ENCODE assay signal across 8 mouse cellular contexts in genomic region chr16:64771431-64771818, GRCm38 (mm10). TPM values are rescaled to one million over a fixed set of nuclear protein-coding genes. Genes with fewer than 3 reads are reported as not detected.
DNase-seq lines count a peak whose midpoint lies in the region; ATAC-seq and TF ChIP-seq lines count a peak whose summit lies in the region.

No protein-coding gene starts in this region.

- H3K4me3 ChIP-seq in liver, embryonic 11.5 days (ENCODE audit: low read depth, low read length) = peak overlapping the region; percentile 83
- peak overlapping the region; percentile 61; the same call in 1 of the 2 replicates for H3K4me3 ChIP-seq in cortical plate, adult 2 months (ENCODE audit: insufficient read depth, low read length)
- peak overlapping the region; percentile 75 for H3K4me3 ChIP-seq in intestine, embryonic 14.5 days (ENCODE audit: low read depth, low read length)
- peak overlapping the region; percentile 81 for H3K4me3 ChIP-seq in neural tube, embryonic 14.5 days (ENCODE audit: low read depth, low read length)

- H3K9me3 ChIP-seq in liver, embryonic 11.5 days (ENCODE audit: control insufficient read depth, low read length) = no peaks in the 10 kb centered on the region
- no peaks in the 10 kb centered on the region for H3K9me3 ChIP-seq in intestine, embryonic 14.5 days (ENCODE audit: control insufficient read depth, low read length)
- H3K9me3 ChIP-seq in neural tube, embryonic 14.5 days (ENCODE audit: control insufficient read depth, low read length) = no peaks in the 10 kb centered on the region

- H3K27ac ChIP-seq in liver, embryonic 11.5 days (ENCODE audit: low read depth, low read length) = no peak overlapping the region; the same call in 1 of the 2 replicates
- no peak overlapping the region for H3K27ac ChIP-seq in cortical plate, adult 2 months (ENCODE audit: insufficient read depth, low read length)
- H3K27ac ChIP-seq in intestine, embryonic 14.5 days (ENCODE audit: low read depth) = peak overlapping the region; percentile 89; the same call in 1 of the 2 replicates
- no peak overlapping the region; the same call in 1 of the 2 replicates for H3K27ac ChIP-seq in neural tube, embryonic 14.5 days (ENCODE audit: low read depth, low read length)

- DNase-seq in liver, embryonic 11.5 days (ENCODE audit: low spot score) = no peak
- no peak for DNase-seq in liver
- no peak for DNase-seq in intestine, embryonic 14.5 days (ENCODE audit: low spot score)
- DNase-seq in layer of hippocampus, postnatal 14 days (ENCODE audit: low spot score in 2 of 2) = no peak
- no peak for DNase-seq in gastrocnemius, postnatal 10 days
- no peak for DNase-seq in lung, postnatal 36 days

- no peak overlapping the region for H3K9ac ChIP-seq in liver, embryonic 11.5 days (ENCODE audit: low read depth, low read length)
- H3K9ac ChIP-seq in intestine, embryonic 14.5 days (ENCODE audit: low read length) = no peak overlapping the region; the same call in 1 of the 2 replicates
- no peak overlapping the region for H3K9ac ChIP-seq in neural tube, embryonic 14.5 days (replicated peaks; ENCODE audit: low read depth, low read length)

- ATAC-seq in liver, embryonic 11.5 days (replicated peaks; ENCODE audit: low FRiP score) = no peak
- ATAC-seq in intestine, embryonic 14.5 days (replicated peaks; ENCODE audit: low FRiP score, low TSS enrichment, low read depth) = no peak
- peak; percentile 9; the same call in 1 of the 2 replicates for ATAC-seq in neural tube, embryonic 14.5 days (ENCODE audit: low read depth)

- TF ChIP-seq CTCF in cortical plate, adult 2 months (IDR thresholded peaks at IDR 0.05; ENCODE audit: extremely low read depth, insufficient read depth, low read length) = no peak

- no peaks in the 10 kb centered on the region for H3K36me3 ChIP-seq in liver, embryonic 11.5 days (ENCODE audit: control insufficient read depth, insufficient read depth, low read length)
- peaks cover 9% of the 10 kb centered on the region; the same call in 1 of the 2 replicates for H3K36me3 ChIP-seq in intestine, embryonic 14.5 days (ENCODE audit: control insufficient read depth, insufficient read depth, low read length)
- H3K36me3 ChIP-seq in neural tube, embryonic 14.5 days (ENCODE audit: control insufficient read depth, insufficient read depth, low read length) = peaks cover 4% of the 10 kb centered on the region; the same call in 1 of the 2 replicates

- peak overlapping the region; percentile 55 for H3K4me2 ChIP-seq in liver, embryonic 11.5 days
- peak overlapping the region; percentile 55 for H3K4me2 ChIP-seq in intestine, embryonic 14.5 days (ENCODE audit: low read length)
- H3K4me2 ChIP-seq in neural tube, embryonic 14.5 days (ENCODE audit: low read depth, low read length) = peak overlapping the region; percentile 37

- no peaks in the 10 kb centered on the region for H3K27me3 ChIP-seq in liver, embryonic 11.5 days (replicated peaks; ENCODE audit: control insufficient read depth, insufficient read depth, low read length)
- no peaks in the 10 kb centered on the region for H3K27me3 ChIP-seq in intestine, embryonic 14.5 days (replicated peaks; ENCODE audit: control insufficient read depth, insufficient read depth, low read length)
- no peaks in the 10 kb centered on the region for H3K27me3 ChIP-seq in neural tube, embryonic 14.5 days (ENCODE audit: control insufficient read depth, insufficient read depth, low read length)

- no peak for TF ChIP-seq POLR2A in cortical plate, adult 2 months (IDR thresholded peaks at IDR 0.05; ENCODE audit: extremely low read depth, insufficient read depth, low read length)

- H3K4me1 ChIP-seq in liver, embryonic 11.5 days (replicated peaks; ENCODE audit: control insufficient read depth, insufficient read depth, low read length) = no peaks in the 10 kb centered on the region
- no peaks in the 10 kb centered on the region; the same call in 1 of the 2 replicates for H3K4me1 ChIP-seq in cortical plate, adult 2 months (ENCODE audit: control insufficient read depth, insufficient read depth, low read length)
- H3K4me1 ChIP-seq in intestine, embryonic 14.5 days (replicated peaks; ENCODE audit: control insufficient read depth, insufficient read depth, low read length) = no peaks in the 10 kb centered on the region; the same call in 1 of the 2 replicates
- H3K4me1 ChIP-seq in neural tube, embryonic 14.5 days (ENCODE audit: control insufficient read depth, insufficient read depth, low read length) = peaks cover 6% of the 10 kb centered on the region; the same call in 1 of the 2 replicates

- 83% methylated on average over 2 of the region's 2 CpGs for WGBS in liver, embryonic 11.5 days
- WGBS in intestine, embryonic 14.5 days = 95% methylated on average over 2 of the region's 2 CpGs
- 78% methylated on average over 2 of the region's 2 CpGs for WGBS in neural tube, embryonic 14.5 days

RNA-seq across cellular contexts. Expression of gene 4930453N24Rik, which starts 0.5 kb away (rescaled TPM):
- polyA plus RNA-seq in liver, embryonic 11.5 days (2014; fragmentation: Nextera tagmentation; extraction: Ambion mirVana) = 20.9 and 22.3 TPM in 2 replicates
- 13.2 and 13.8 TPM in 2 replicates for polyA plus RNA-seq in cortical plate, adult 2 months (2012; rRNA removed)
- 20.9 and 24.0 TPM in 2 replicates for polyA plus RNA-seq in intestine, embryonic 14.5 days (2014; fragmentation: Nextera tagmentation; extraction: Ambion mirVana)
- 21.3 and 22.6 TPM in 2 replicates for polyA plus RNA-seq in neural tube, embryonic 14.5 days (2014; fragmentation: Nextera tagmentation; extraction: Ambion mirVana)
- 10 to 100 TPM; 18.7 to 21.6 TPM for total RNA-seq in layer of hippocampus, postnatal 14 days (2021)
- 10 to 100 TPM; 22.9 to 25.5 TPM for total RNA-seq in gastrocnemius, postnatal 10 days (2021)
